26 mouse cellular contexts compared by ENCODE assay signal in genomic region chr3:55763591-55763990, GRCm38 (mm10). TPM values are rescaled to one million over a fixed set of nuclear protein-coding genes. Genes with fewer than 3 reads are reported as not detected.
DNase-seq lines count a peak whose midpoint lies in the region; ATAC-seq lines count a peak whose summit lies in the region.
"Had no signal": no experiment of that assay in that cellular context is flagged by ENCODE, and none has a peak within 500 bp of the region (broad histone marks: within the 10 kb centered on the region; RNA-seq: fewer than 3 reads in every experiment).

No protein-coding gene starts in this region.

- no peaks in the 10 kb centered on the region for H3K9me3 ChIP-seq in hindbrain, embryonic 14.5 days (ENCODE audit: control insufficient read depth, low read length)
- no peaks in the 10 kb centered on the region for H3K9me3 ChIP-seq in hindbrain, embryonic 11.5 days (ENCODE audit: control insufficient read depth, low read length)
- no peaks in the 10 kb centered on the region for H3K9me3 ChIP-seq in midbrain, embryonic 16.5 days (replicated peaks; ENCODE audit: control insufficient read depth, low read length, poor library complexity, severe bottlenecking)
- H3K9me3 ChIP-seq in midbrain, embryonic 13.5 days, result no peaks in the 10 kb centered on the region
- H3K9me3 ChIP-seq: forebrain, embryonic 10.5 days; forebrain, embryonic 13.5 days; hindbrain, embryonic 12.5 days; intestine, embryonic 15.5 days had no signal

- H3K9ac ChIP-seq in hindbrain, embryonic 14.5 days, result peak overlapping the region; percentile 11; the same call in 1 of the 2 replicates
- H3K9ac ChIP-seq in hindbrain, embryonic 11.5 days (ENCODE audit: low read depth, low read length), result no peak overlapping the region
- H3K9ac ChIP-seq in midbrain, embryonic 16.5 days (ENCODE audit: low read depth, low read length), result no peak overlapping the region
- H3K9ac ChIP-seq in midbrain, embryonic 13.5 days (replicated peaks), result no peak overlapping the region
- H3K9ac ChIP-seq: forebrain, embryonic 13.5 days; hindbrain, embryonic 12.5 days; intestine, embryonic 15.5 days had no signal

- H3K36me3 ChIP-seq in hindbrain, embryonic 14.5 days (replicated peaks; ENCODE audit: control insufficient read depth, insufficient read depth), result no peaks in the 10 kb centered on the region
- no peaks in the 10 kb centered on the region for H3K36me3 ChIP-seq in hindbrain, embryonic 11.5 days (ENCODE audit: control insufficient read depth, insufficient read depth, low read length)
- H3K36me3 ChIP-seq in midbrain, embryonic 16.5 days (ENCODE audit: control insufficient read depth, insufficient read depth, low read length), result no peaks in the 10 kb centered on the region
- H3K36me3 ChIP-seq in midbrain, embryonic 13.5 days, result no peaks in the 10 kb centered on the region
- H3K36me3 ChIP-seq: forebrain, embryonic 10.5 days; G1E; hindbrain, embryonic 12.5 days; intestine, embryonic 15.5 days had no signal

- no peak for DNase-seq in hindbrain, embryonic 14.5 days (ENCODE audit: low spot score)
- no peak for DNase-seq in hindbrain, embryonic 11.5 days (ENCODE audit: low spot score)
- peak; percentile 93 for DNase-seq in R1 (ENCODE audit: low read depth, low spot score)
- DNase-seq in embryo, embryonic 10.5 days (ENCODE audit: low spot score), result no peak
- DNase-seq: adrenal gland, adult 8-10 months; adrenal gland, postnatal 25 days; cerebellum, adult 11-12 months; cerebellum, adult 8-10 months; cerebellum, postnatal 10 days; cerebellum, postnatal 36 days; gastrocnemius, postnatal 10 days; gastrocnemius, postnatal 36 days; heart, postnatal 36 days; kidney, adult 11 months had no signal

- no peak overlapping the region for H3K4me3 ChIP-seq in hindbrain, embryonic 14.5 days (replicated peaks; ENCODE audit: low read length)
- H3K4me3 ChIP-seq in hindbrain, embryonic 11.5 days (ENCODE audit: low read depth, low read length), result no peak overlapping the region
- H3K4me3 ChIP-seq in midbrain, embryonic 16.5 days (ENCODE audit: low read depth, low read length), result no peak overlapping the region
- H3K4me3 ChIP-seq in midbrain, embryonic 13.5 days (replicated peaks), result no peak overlapping the region
- H3K4me3 ChIP-seq: forebrain, embryonic 10.5 days; forebrain, embryonic 13.5 days; hindbrain, embryonic 12.5 days; intestine, embryonic 15.5 days had no signal

- no peaks in the 10 kb centered on the region for H3K27me3 ChIP-seq in hindbrain, embryonic 14.5 days (ENCODE audit: control insufficient read depth, insufficient read depth, low read length)
- no peaks in the 10 kb centered on the region for H3K27me3 ChIP-seq in hindbrain, embryonic 11.5 days (ENCODE audit: control insufficient read depth, insufficient read depth, low read length)
- no peaks in the 10 kb centered on the region for H3K27me3 ChIP-seq in midbrain, embryonic 16.5 days (ENCODE audit: control insufficient read depth, insufficient read depth, low read depth, low read length)
- H3K27me3 ChIP-seq in midbrain, embryonic 13.5 days, result no peaks in the 10 kb centered on the region
- H3K27me3 ChIP-seq: hindbrain, embryonic 12.5 days; intestine, embryonic 15.5 days; Patski had no signal

- ATAC-seq in hindbrain, embryonic 14.5 days (ENCODE audit: low FRiP score), result no peak
- ATAC-seq in hindbrain, embryonic 11.5 days (ENCODE audit: low FRiP score), result no peak
- no peak for ATAC-seq in midbrain, embryonic 16.5 days
- no peak for ATAC-seq in midbrain, embryonic 13.5 days
- ATAC-seq: activated CD4-positive, CD25-positive, alpha-beta regulatory T cell, adult 4 months; CD4-positive, CD25-positive, alpha-beta regulatory T cell, adult 4 months; forebrain, embryonic 13.5 days; forebrain, embryonic 16.5 days; intestine, embryonic 15.5 days; Patski had no signal

- WGBS in hindbrain, embryonic 14.5 days, result 33% methylated on average over 8 of the region's 8 CpGs
- WGBS in hindbrain, embryonic 11.5 days, result 30% methylated on average over 8 of the region's 8 CpGs
- WGBS in midbrain, embryonic 16.5 days, result 28% methylated on average over 8 of the region's 8 CpGs
- 23% methylated on average over 8 of the region's 8 CpGs for WGBS in midbrain, embryonic 13.5 days

- H3K4me1 ChIP-seq in hindbrain, embryonic 14.5 days (replicated peaks; ENCODE audit: control insufficient read depth, insufficient read depth, low read length), result 0 out of 2 replicates have a peak, but pooled peaks cover 3% of the 10 kb centered on the region
- H3K4me1 ChIP-seq in hindbrain, embryonic 11.5 days (replicated peaks; ENCODE audit: control insufficient read depth, insufficient read depth, low read length), result no peaks in the 10 kb centered on the region
- no peaks in the 10 kb centered on the region for H3K4me1 ChIP-seq in midbrain, embryonic 16.5 days (ENCODE audit: control insufficient read depth, insufficient read depth, low read length)
- H3K4me1 ChIP-seq in midbrain, embryonic 13.5 days (replicated peaks), result peaks cover 5% of the 10 kb centered on the region
- H3K4me1 ChIP-seq: forebrain, embryonic 10.5 days; forebrain, embryonic 13.5 days; hindbrain, embryonic 12.5 days; intestine, embryonic 15.5 days had no signal

- H3K4me2 ChIP-seq in hindbrain, embryonic 14.5 days (replicated peaks), result no peak overlapping the region
- H3K4me2 ChIP-seq in hindbrain, embryonic 11.5 days (replicated peaks; ENCODE audit: low read depth, low read length), result no peak overlapping the region
- H3K4me2 ChIP-seq in midbrain, embryonic 16.5 days (ENCODE audit: low read length), result no peak overlapping the region
- H3K4me2 ChIP-seq in midbrain, embryonic 13.5 days (replicated peaks), result no peak overlapping the region
- H3K4me2 ChIP-seq: forebrain, embryonic 13.5 days; heart, embryonic 11.5 days; hindbrain, embryonic 12.5 days; intestine, embryonic 15.5 days had no signal

- H3K27ac ChIP-seq in hindbrain, embryonic 14.5 days, result no peak overlapping the region
- no peak overlapping the region for H3K27ac ChIP-seq in hindbrain, embryonic 11.5 days (ENCODE audit: low read depth, low read length)
- H3K27ac ChIP-seq in midbrain, embryonic 16.5 days (ENCODE audit: low read length), result peak overlapping the region; percentile 30; the same call in 1 of the 2 replicates
- H3K27ac ChIP-seq in midbrain, embryonic 13.5 days, result no peak overlapping the region
- H3K27ac ChIP-seq: forebrain, embryonic 10.5 days; forebrain, embryonic 13.5 days; hindbrain, embryonic 12.5 days; intestine, embryonic 15.5 days had no signal

RNA-seq across cellular contexts. Expression of gene Mab21l1, which starts 18.7 kb away (rescaled TPM):
- 131 and 149 TPM in 2 replicates for polyA plus RNA-seq in hindbrain, embryonic 14.5 days (2014; fragmentation: Nextera tagmentation; extraction: Ambion mirVana)
- polyA plus RNA-seq in hindbrain, embryonic 11.5 days (2014; fragmentation: Nextera tagmentation; extraction: Ambion mirVana), result 68.1 and 68.5 TPM in 2 replicates
- polyA plus RNA-seq in midbrain, embryonic 16.5 days (2015; fragmentation: Nextera tagmentation; extraction: Ambion mirVana), result 136 and 156 TPM in 2 replicates
- polyA plus RNA-seq in midbrain, embryonic 13.5 days (2015; fragmentation: Nextera tagmentation; extraction: Ambion mirVana), result 157 and 181 TPM in 2 replicates
- polyA plus RNA-seq: G1E had no signal
